Mouse (Mus musculus) cerebellum, adult 2 months (tissue): ENCODE results near the gene Dgkh.

ENCODE experiments used
- CTCF ChIP-seq: fragments of 200-500 bp; IDR thresholded peaks from 2 replicates; pipeline ENCODE4 v1.5.1; 2011; ENCODE audit warnings: low read depth, mild to moderate bottlenecking, control low read depth, low read length, moderate library complexity, borderline replicate concordance; ENCODE audit not compliant: insufficient read depth
- POLR2A ChIP-seq: fragments of 200-500 bp; IDR thresholded peaks from 2 replicates; pipeline ENCODE4 v1.6.1; 2011; ENCODE audit warnings: low read length, control low read depth, borderline replicate concordance; ENCODE audit not compliant: insufficient read depth

GRCm38 (mm10) chr14:78559042-78559441 lies 173.5 kb downstream of the Dgkh start:
- TF ChIP-seq CTCF, result no peak
- no peak for TF ChIP-seq POLR2A
